Mouse (Mus musculus): ENCODE measurements around the gene Suco.

The Suco gene

GRCm38 (mm10) chr1:161907111-161907510 lies 30.6 kb upstream of the Suco start:
- Histone ChIP-seq H3K27me3 (ENCODE audit: control insufficient read depth, insufficient read depth, low read length, poor library complexity, severe bottlenecking) (no peaks in the 10 kb centered on the region), H3K36me3 (ENCODE audit: control insufficient read depth, insufficient read depth, low read length, poor library complexity, severe bottlenecking) (no peaks in the 10 kb centered on the region)
- DNase-seq (ENCODE audit: low read depth, low spot score): no peak

DNA sequence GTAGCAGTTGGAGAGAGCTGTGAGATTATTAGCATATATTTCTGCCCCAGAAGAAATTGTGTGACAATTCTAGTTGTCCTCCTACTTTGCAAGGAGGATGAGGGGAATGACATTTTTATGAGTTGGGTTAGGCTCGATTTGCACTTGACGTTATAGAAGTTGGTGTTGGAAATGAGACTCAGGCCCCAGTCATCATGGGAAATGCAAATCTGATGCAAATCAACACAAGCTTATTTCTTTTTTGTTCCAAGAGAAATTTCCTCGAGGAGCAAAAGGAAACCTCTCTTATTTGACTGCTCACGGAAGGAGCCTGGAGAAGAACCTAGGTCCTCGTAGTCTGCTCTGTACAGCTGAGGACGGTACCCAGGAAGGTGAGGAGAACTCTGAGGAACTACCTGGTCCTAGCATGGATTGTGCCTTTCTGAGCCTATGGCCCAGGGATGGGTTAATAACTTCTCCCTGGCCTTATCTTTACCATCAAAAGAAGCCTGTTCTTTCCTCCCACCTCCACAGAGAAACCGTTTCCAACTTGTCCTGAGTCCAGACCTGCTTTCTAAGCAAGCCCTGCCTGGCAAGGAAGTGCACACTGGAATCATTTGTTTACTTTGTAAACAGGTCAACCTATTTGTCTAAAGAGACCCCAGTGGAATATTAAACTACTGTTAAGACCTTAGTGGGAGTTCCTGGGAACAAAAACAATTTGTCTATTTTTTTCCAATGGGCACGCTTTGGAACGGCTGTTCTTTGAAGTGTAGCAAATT lies 26.4 kb upstream of the Suco start:
- no peaks in the 10 kb centered on the region for H3K36me3 ChIP-seq (ENCODE audit: control insufficient read depth, insufficient read depth, low read length, poor library complexity, severe bottlenecking)
- no peaks in the 10 kb centered on the region for H3K27me3 ChIP-seq (ENCODE audit: control insufficient read depth, insufficient read depth, low read length, poor library complexity, severe bottlenecking)
- no peak for DNase-seq (ENCODE audit: low read depth, low spot score)

- Histone ChIP-seq H3K36me3 (ENCODE audit: control insufficient read depth, insufficient read depth, low read length, poor library complexity, severe bottlenecking) (no peaks in the 10 kb centered on the region), H3K27me3 (ENCODE audit: control insufficient read depth, insufficient read depth, low read length, poor library complexity, severe bottlenecking) (no peaks in the 10 kb centered on the region)
- DNase-seq (ENCODE audit: low read depth, low spot score): peak; percentile 54
Measured at GRCm38 (mm10) chr1:161900129-161900528, 23.6 kb upstream of the Suco start.

GRCm38 (mm10) chr1:161897235-161897634 lies 20.8 kb upstream of the Suco start:
- DNase-seq (ENCODE audit: low read depth, low spot score): peak; percentile 64
- no peaks in the 10 kb centered on the region for H3K36me3 ChIP-seq (ENCODE audit: control insufficient read depth, insufficient read depth, low read length, poor library complexity, severe bottlenecking)
- no peaks in the 10 kb centered on the region for H3K27me3 ChIP-seq (ENCODE audit: control insufficient read depth, insufficient read depth, low read length, poor library complexity, severe bottlenecking)

GRCm38 (mm10) chr1:161896130-161896529 lies 19.6 kb upstream of the Suco start:
- Histone ChIP-seq H3K36me3 (ENCODE audit: control insufficient read depth, insufficient read depth, low read length, poor library complexity, severe bottlenecking) (no peaks in the 10 kb centered on the region), H3K27me3 (ENCODE audit: control insufficient read depth, insufficient read depth, low read length, poor library complexity, severe bottlenecking) (no peaks in the 10 kb centered on the region)
- DNase-seq (ENCODE audit: low read depth, low spot score): peak; percentile 84

DNA sequence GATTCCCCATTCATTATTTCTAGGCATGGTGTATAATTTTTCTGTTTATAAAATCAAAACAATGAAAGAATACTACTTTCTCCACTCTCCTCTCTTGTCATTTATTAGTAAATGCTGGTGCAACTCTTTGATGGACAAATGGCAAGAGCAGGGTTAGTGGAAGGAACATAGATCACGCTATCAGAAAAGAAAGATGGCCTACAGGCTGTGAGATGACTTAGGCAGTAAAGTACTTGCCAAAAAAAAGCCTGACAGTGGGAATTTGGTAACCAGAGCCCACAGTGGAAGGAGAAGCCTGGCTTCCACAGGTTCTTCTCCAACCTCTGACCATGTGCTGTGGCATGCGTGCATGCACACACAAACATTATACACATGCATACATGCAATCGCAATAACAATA lies 18.5 kb upstream of the Suco start:
- DNase-seq (ENCODE audit: low read depth, low spot score): no peak
- H3K36me3 ChIP-seq (ENCODE audit: control insufficient read depth, insufficient read depth, low read length, poor library complexity, severe bottlenecking): no peaks in the 10 kb centered on the region

DNA sequence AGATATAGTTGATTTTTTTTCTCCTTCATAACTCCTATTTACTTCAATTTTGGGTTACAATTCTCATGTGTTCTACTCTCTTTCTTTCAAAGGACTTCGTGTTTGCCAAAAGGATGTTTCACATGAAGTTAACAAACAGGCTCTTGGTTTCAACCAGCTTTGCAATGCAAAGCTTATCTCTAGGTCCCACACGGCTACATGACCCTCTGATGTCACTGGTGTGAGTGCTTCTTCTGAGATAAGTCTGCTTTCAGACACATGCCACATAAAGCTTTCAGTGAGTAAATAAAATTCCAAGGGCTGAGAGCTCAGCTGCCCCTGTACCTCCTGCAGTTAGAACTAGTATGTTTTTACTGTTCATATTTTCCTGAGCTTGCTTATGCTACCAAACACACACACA lies 18.1 kb upstream of the Suco start:
- DNase-seq (ENCODE audit: low read depth, low spot score): no peak
- no peaks in the 10 kb centered on the region for H3K36me3 ChIP-seq (ENCODE audit: control insufficient read depth, insufficient read depth, low read length, poor library complexity, severe bottlenecking)
- H3K27me3 ChIP-seq (ENCODE audit: control insufficient read depth, insufficient read depth, low read length, poor library complexity, severe bottlenecking): no peaks in the 10 kb centered on the region

More for the DNA sequence above, 18.5 kb upstream of the Suco start:
- no peaks in the 10 kb centered on the region for H3K27me3 ChIP-seq (ENCODE audit: control insufficient read depth, insufficient read depth, low read length, poor library complexity, severe bottlenecking)

DNA sequence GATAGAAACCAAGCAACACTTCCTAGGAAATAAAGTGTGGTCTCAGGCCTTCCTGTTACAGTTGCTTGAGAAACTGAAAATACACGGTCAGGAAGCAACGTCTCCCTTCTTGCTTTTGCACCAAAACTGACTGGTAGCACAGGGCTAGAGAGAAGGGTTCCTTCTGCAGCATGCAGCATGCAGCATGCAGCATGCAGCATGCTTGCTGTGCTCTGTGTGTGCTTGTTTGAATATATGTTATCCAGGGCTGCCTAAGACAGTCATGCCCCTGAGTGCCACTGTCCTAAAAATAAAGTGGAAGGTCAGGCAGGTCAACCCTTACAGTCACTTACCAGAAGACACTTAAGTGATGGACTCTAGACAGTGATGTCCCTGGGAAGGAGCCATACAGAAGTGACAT lies 17.6 kb upstream of the Suco start:
- no peaks in the 10 kb centered on the region for H3K27me3 ChIP-seq (ENCODE audit: control insufficient read depth, insufficient read depth, low read length, poor library complexity, severe bottlenecking)
- H3K36me3 ChIP-seq (ENCODE audit: control insufficient read depth, insufficient read depth, low read length, poor library complexity, severe bottlenecking): no peaks in the 10 kb centered on the region
- peak; percentile 54 for DNase-seq (ENCODE audit: low read depth, low spot score)

DNA sequence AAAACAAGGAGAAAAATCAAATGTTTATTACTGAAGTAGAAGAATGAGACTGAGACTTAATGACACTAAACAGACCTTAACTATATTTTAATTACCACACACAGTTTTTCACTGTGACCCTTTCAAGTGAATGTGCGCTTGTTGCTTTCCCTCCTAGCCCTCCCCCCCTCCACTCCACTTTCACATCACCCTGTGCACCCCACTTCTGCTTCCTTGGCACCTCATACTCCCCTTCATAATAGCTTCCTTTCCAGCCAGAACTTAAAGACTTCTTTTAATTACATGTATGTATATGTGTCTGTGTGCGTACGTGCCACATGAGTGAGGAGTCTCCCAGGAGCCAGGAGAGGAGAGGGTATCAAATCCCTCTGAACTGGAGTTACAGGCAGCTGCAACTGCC lies 12.3 kb upstream of the Suco start:
- no peaks in the 10 kb centered on the region for H3K27me3 ChIP-seq (ENCODE audit: control insufficient read depth, insufficient read depth, low read length, poor library complexity, severe bottlenecking)
- DNase-seq (ENCODE audit: low read depth, low spot score): no peak

DNA sequence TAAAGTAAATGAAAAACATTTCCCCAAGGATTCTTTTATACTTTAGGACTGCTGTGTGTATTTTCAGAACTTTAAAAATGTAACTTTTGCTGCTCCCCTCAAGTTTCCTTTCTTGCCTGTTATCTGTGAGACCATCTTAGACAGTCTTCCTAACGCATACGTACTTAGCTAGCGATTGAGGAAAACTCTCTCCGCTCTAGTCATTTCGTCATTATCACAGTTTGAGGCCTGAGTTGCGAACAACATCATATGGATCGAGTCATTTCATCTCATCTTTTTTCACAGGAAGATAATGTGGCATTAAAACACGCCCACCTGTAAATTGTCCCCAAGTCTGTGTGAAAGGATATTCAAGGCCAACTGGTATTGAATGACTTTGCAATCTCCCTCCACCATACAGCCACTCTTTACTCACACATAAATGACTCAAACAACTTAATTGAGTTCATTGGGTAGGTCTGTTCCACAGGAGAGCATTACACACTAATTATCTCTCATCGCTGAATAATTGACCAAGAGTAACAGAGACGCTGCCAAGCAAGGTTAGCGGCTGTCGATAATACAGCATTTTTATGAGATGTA lies 11.3 kb upstream of the Suco start:
- DNase-seq (ENCODE audit: low read depth, low spot score): no peak
- H3K27me3 ChIP-seq (ENCODE audit: control insufficient read depth, insufficient read depth, low read length, poor library complexity, severe bottlenecking): no peaks in the 10 kb centered on the region
- no peaks in the 10 kb centered on the region for H3K36me3 ChIP-seq (ENCODE audit: control insufficient read depth, insufficient read depth, low read length, poor library complexity, severe bottlenecking)

More for the DNA sequence above, 12.3 kb upstream of the Suco start:
- no peaks in the 10 kb centered on the region for H3K36me3 ChIP-seq (ENCODE audit: control insufficient read depth, insufficient read depth, low read length, poor library complexity, severe bottlenecking)

- peaks cover 2% of the 10 kb centered on the region; the same call in 1 of the 2 replicates for H3K27me3 ChIP-seq (ENCODE audit: control insufficient read depth, insufficient read depth, low read length, poor library complexity, severe bottlenecking)
- DNase-seq (ENCODE audit: low read depth, low spot score): no peak
- no peaks in the 10 kb centered on the region for H3K36me3 ChIP-seq (ENCODE audit: control insufficient read depth, insufficient read depth, low read length, poor library complexity, severe bottlenecking)
Measured at GRCm38 (mm10) chr1:161885762-161886161, 9.3 kb upstream of the Suco start.

GRCm38 (mm10) chr1:161877580-161878142 lies 1.2 kb upstream of the Suco start:
- DNase-seq (ENCODE audit: low read depth, low spot score): no peak
- no peaks in the 10 kb centered on the region for H3K36me3 ChIP-seq (ENCODE audit: control insufficient read depth, insufficient read depth, low read length, poor library complexity, severe bottlenecking)
- H3K27me3 ChIP-seq (ENCODE audit: control insufficient read depth, insufficient read depth, low read length, poor library complexity, severe bottlenecking): peaks cover 2% of the 10 kb centered on the region; the same call in 1 of the 2 replicates

DNA sequence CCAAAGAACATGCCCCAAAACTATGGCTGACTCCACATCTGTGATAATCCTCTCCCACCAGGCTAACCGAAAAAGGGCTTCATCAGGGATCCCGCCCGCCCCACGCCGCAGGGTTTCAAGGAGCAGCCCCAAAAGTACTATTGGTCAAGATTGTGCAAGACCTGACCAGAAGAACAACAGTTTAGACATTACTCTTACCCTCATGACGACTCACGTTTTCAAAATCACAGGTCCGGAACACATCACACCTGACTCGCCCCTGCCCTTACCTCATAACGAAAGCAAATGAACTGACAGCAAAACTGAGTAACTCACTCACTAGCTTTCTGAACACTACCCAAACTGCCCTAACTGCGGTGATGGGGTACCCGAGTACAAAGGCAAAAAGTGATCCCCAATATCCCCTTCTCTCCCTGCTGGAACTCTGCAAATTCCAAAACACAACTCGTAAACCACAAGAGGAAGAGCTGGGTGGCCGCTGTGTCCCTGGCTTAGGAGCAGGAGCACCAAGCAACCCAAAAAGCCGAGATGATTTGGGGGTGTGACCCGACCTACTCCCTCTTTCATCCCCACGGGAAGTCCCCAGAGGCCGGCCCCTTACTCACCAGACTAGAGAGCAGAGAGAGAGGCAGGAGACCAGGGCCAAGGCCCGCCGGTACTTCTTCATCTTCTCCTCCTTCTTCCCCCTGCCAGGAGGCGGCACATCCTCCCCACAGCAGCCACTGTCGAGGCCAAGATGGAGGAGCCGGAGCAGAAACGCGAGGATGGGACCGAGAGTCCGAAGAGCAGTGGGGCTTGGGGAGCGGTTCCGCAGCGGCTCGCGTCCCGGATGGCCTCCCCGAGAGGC lies 553 bp downstream of the Suco start:
- no peaks in the 10 kb centered on the region for H3K36me3 ChIP-seq (ENCODE audit: control insufficient read depth, insufficient read depth, low read length, poor library complexity, severe bottlenecking)
- peak; percentile 81 for DNase-seq (ENCODE audit: low read depth, low spot score)
- H3K27me3 ChIP-seq (ENCODE audit: control insufficient read depth, insufficient read depth, low read length, poor library complexity, severe bottlenecking): no peaks in the 10 kb centered on the region

- Histone ChIP-seq H3K27me3 (ENCODE audit: control insufficient read depth, insufficient read depth, low read length, poor library complexity, severe bottlenecking) (no peaks in the 10 kb centered on the region), H3K36me3 (ENCODE audit: control insufficient read depth, insufficient read depth, low read length, poor library complexity, severe bottlenecking) (no peaks in the 10 kb centered on the region)
- DNase-seq (ENCODE audit: low read depth, low spot score): no peak
Measured at GRCm38 (mm10) chr1:161869422-161869821, 7.1 kb downstream of the Suco start.

GRCm38 (mm10) chr1:161868413-161868812 lies 8.1 kb downstream of the Suco start:
- H3K36me3 ChIP-seq (ENCODE audit: control insufficient read depth, insufficient read depth, low read length, poor library complexity, severe bottlenecking): no peaks in the 10 kb centered on the region
- no peak for DNase-seq (ENCODE audit: low read depth, low spot score)
- H3K27me3 ChIP-seq (ENCODE audit: control insufficient read depth, insufficient read depth, low read length, poor library complexity, severe bottlenecking): no peaks in the 10 kb centered on the region
